Mouse (Mus musculus): ENCODE results near the gene Zfp174. TPM values are rescaled to one million over a fixed set of nuclear protein-coding genes. Genes with fewer than 3 reads are reported as not detected.
"Not testable (repeated sequence)": the region's sequence is repeated elsewhere in the genome, so short reads cannot be mapped to it uniquely, and the experiment has no call there.

Gene Zfp174
- polyA plus RNA-seq (2014; fragmentation: Nextera tagmentation; extraction: Ambion mirVana) = 1.2 and 1.3 TPM in 2 replicates

DNA sequence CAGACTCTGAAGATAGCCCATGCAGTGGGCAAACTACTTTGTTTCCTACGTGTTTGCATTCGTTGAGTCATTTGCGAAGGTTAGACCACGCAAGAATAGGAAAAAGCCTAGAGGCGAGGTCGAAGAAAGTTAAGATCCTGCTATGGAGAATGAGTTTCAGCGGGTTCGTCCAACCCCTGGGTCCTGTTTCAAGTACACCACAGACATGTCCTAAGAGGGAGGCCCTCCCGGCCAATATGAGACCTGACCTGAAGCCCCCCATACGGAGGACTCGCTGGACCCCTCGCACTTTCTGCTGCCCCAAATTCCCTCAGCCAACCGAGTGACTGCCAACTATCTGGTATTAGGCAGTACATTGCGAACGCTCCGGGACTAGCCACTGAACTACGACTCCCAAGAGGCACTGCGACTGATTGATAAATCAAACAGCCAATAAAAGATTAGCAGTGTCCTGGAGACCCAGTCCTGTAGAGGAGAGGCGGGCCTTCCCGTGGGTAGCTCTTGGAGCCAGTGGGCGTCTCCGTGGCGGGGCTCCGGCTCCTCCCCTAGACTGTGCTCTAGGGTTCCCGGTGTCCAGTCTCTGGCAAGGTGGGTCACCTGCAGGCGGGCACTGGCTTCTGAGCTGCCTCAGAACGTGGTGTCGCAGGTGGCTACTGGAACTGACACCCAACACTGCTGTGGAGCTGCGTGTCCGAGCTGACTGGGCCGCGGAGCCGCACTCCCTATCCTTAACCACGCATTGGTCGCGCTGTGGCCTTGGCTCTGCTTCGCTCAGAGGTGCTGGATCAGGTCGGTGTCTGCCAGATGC is at the start of gene Zfp174:
TSS of gene Zfp174 (plus strand) at position 558 of the 808 bp plus-strand sequence.
- H3K4me2 ChIP-seq (ENCODE audit: low read length) = peak within 1 kb of the TSS; percentile 69
- H3K36me3 ChIP-seq (ENCODE audit: control insufficient read depth, insufficient read depth, low read length) = no peaks in the 10 kb centered on the region
- WGBS = 3% methylated on average over 38 of the region's 38 CpGs
- H3K4me1 ChIP-seq (replicated peaks; ENCODE audit: control insufficient read depth, insufficient read depth, low read length) = peaks cover 5% of the 10 kb centered on the region; the same call in 1 of the 2 replicates
- peak; percentile 100 for ATAC-seq (replicated peaks; ENCODE audit: low FRiP score, low TSS enrichment, low read depth)
- H3K9me3 ChIP-seq (ENCODE audit: control insufficient read depth, low read length) = no peaks in the 10 kb centered on the region
- H3K27ac ChIP-seq (ENCODE audit: low read depth) = no peak within 1 kb of the TSS
- peak within 1 kb of the TSS; percentile 56 for H3K4me3 ChIP-seq (ENCODE audit: low read depth, low read length)
- peak; percentile 94 for DNase-seq (ENCODE audit: low spot score)
- H3K27me3 ChIP-seq (replicated peaks; ENCODE audit: control insufficient read depth, insufficient read depth, low read length) = no peaks in the 10 kb centered on the region
- H3K9ac ChIP-seq (ENCODE audit: low read length) = peak within 1 kb of the TSS; percentile 54

DNA sequence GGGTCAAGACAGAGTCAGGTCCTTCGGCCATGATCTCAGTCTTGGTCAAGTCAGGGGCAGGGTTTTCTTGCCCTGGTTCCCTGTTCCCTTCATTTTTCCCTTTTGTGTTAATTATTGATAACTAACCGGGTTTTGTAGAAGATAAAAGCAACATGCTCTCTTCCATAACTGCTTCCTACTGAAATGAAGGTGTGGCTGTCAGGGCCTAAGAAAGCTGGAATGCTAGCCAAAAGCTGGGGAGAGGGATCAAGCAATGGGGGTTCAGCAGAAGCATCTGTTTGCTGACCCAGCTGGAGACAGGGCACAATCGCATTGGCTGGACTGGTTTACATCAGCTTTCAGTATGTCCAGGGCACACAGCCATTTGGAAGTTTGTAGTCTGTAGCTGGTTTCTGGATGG is 38.9 kb upstream of the Zfp174 start:
- WGBS = 82% methylated on average over 3 of the region's 3 CpGs
- DNase-seq (ENCODE audit: low spot score) (no peak), ATAC-seq (replicated peaks; ENCODE audit: low FRiP score, low TSS enrichment, low read depth) (no peak)
- Histone ChIP-seq H3K9ac (ENCODE audit: low read length) (no peak overlapping the region), H3K36me3 (ENCODE audit: control insufficient read depth, insufficient read depth, low read length) (no peaks in the 10 kb centered on the region), H3K27me3 (replicated peaks; ENCODE audit: control insufficient read depth, insufficient read depth, low read length) (no peaks in the 10 kb centered on the region), H3K4me1 (replicated peaks; ENCODE audit: control insufficient read depth, insufficient read depth, low read length) (no peaks in the 10 kb centered on the region), H3K9me3 (ENCODE audit: control insufficient read depth, low read length) (no peaks in the 10 kb centered on the region), H3K4me2 (ENCODE audit: low read length) (no peak overlapping the region), H3K27ac (ENCODE audit: low read depth) (no peak overlapping the region), H3K4me3 (ENCODE audit: low read depth, low read length) (no peak overlapping the region)

DNA sequence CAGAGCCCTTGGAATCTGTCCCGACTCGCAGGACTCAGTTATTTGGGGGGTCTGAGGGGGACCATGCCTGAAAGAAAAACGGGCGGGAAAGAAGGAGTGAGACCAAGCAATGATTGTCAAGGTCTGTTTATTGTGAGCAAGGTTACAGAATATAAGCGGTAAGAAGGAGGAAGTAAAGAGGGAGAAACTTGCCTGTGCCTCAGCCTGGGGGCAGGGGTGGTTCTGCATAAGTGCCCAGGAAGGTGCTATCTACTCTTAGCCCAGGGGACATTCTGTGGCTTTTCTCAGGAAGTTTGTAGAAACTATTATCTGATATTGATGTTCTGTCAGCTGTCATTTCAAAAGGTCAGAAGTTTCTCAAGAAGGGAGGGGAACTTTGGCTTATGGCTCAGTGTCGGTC is 32.4 kb upstream of the Zfp174 start:
- not testable (repeated sequence) for H3K36me3 ChIP-seq (ENCODE audit: control insufficient read depth, insufficient read depth, low read length); H3K27ac ChIP-seq (ENCODE audit: low read depth); DNase-seq (ENCODE audit: low spot score); H3K27me3 ChIP-seq (replicated peaks; ENCODE audit: control insufficient read depth, insufficient read depth, low read length); ATAC-seq (replicated peaks; ENCODE audit: low FRiP score, low TSS enrichment, low read depth); H3K4me1 ChIP-seq (replicated peaks; ENCODE audit: control insufficient read depth, insufficient read depth, low read length); H3K4me3 ChIP-seq (ENCODE audit: low read depth, low read length); H3K4me2 ChIP-seq (ENCODE audit: low read length); H3K9ac ChIP-seq (ENCODE audit: low read length); H3K9me3 ChIP-seq (ENCODE audit: control insufficient read depth, low read length)
- WGBS = 74% methylated on average over 6 of the region's 6 CpGs

DNA sequence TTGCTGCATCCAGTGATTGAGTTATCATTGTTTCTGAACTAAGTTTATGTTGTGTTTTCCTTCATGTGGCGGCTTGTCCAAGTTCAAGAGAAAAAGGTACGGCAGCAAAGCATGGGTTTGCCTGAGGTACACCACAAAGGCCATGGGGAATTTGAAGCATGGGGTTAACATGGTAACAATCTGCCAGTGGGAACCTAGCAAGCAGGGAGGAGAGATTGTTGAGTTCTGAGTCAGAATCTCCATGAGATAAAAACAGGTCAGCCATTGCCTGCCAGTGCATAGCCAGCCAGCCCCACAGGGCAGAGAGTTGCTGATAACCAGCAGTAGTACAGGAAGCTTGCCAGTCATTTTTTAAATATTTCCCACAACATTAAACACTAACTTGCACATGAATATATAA is 26.9 kb upstream of the Zfp174 start:
- Histone ChIP-seq H3K4me1 (replicated peaks; ENCODE audit: control insufficient read depth, insufficient read depth, low read length) (no peaks in the 10 kb centered on the region), H3K9ac (ENCODE audit: low read length) (no peak overlapping the region), H3K9me3 (ENCODE audit: control insufficient read depth, low read length) (no peaks in the 10 kb centered on the region), H3K4me3 (ENCODE audit: low read depth, low read length) (no peak overlapping the region), H3K27me3 (replicated peaks; ENCODE audit: control insufficient read depth, insufficient read depth, low read length) (no peaks in the 10 kb centered on the region), H3K36me3 (ENCODE audit: control insufficient read depth, insufficient read depth, low read length) (no peaks in the 10 kb centered on the region), H3K27ac (ENCODE audit: low read depth) (no peak overlapping the region), H3K4me2 (ENCODE audit: low read length) (no peak overlapping the region)
- 89% methylated on average over 2 of the region's 2 CpGs for WGBS
- DNase-seq (ENCODE audit: low spot score) = no peak
- ATAC-seq (replicated peaks; ENCODE audit: low FRiP score, low TSS enrichment, low read depth) = no peak

DNA sequence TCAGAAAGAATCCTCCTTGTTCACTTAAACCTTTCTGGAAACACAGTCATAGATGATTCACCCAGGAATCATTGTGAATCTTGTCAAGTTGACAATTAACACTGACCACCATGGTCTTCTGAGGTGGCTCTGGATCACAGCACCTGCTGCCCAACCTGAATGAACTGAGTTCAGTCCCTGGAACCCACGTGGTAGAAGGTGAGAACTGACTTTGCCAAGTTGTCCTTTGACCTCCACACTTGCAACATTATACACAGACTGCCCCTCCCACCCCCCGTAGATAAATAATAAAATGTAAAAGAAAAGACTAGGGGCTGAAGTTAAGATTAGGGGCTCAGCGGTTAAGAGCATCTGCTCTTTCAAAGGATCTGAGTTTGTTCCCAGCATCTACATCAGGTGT is 19.0 kb upstream of the Zfp174 start:
- 49% methylated on average over 3 of the region's 3 CpGs for WGBS
- DNase-seq (ENCODE audit: low spot score) = no peak
- H3K9me3 ChIP-seq (ENCODE audit: control insufficient read depth, low read length) = no peaks in the 10 kb centered on the region
- no peaks in the 10 kb centered on the region for H3K36me3 ChIP-seq (ENCODE audit: control insufficient read depth, insufficient read depth, low read length)
- no peaks in the 10 kb centered on the region for H3K27me3 ChIP-seq (replicated peaks; ENCODE audit: control insufficient read depth, insufficient read depth, low read length)
- H3K27ac ChIP-seq (ENCODE audit: low read depth) = no peak overlapping the region
- no peak overlapping the region for H3K4me2 ChIP-seq (ENCODE audit: low read length)
- no peak for ATAC-seq (replicated peaks; ENCODE audit: low FRiP score, low TSS enrichment, low read depth)
- H3K9ac ChIP-seq (ENCODE audit: low read length) = no peak overlapping the region
- H3K4me1 ChIP-seq (replicated peaks; ENCODE audit: control insufficient read depth, insufficient read depth, low read length) = no peaks in the 10 kb centered on the region
- no peak overlapping the region for H3K4me3 ChIP-seq (ENCODE audit: low read depth, low read length)

DNA sequence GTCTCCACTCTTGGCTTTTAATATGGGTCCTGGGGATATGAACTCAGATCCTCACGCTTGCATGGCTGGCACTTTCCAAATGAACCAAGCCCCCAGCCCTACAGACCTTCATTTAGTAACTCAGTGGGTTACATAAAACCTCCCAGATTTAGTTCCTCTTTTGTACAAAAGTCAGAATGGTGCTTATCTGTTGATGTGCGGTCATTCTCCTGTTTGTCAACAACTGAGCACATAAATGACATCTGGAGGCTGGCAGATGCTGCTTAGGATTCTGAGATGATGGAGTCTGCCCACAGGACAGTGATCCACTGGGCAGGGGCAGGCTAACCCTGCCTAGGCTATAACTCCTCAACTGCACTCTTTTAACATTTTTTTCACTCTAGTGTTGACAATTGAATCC is 17.3 kb upstream of the Zfp174 start:
- H3K27me3 ChIP-seq (replicated peaks; ENCODE audit: control insufficient read depth, insufficient read depth, low read length) = no peaks in the 10 kb centered on the region
- no peak overlapping the region for H3K4me2 ChIP-seq (ENCODE audit: low read length)
- no peak overlapping the region for H3K27ac ChIP-seq (ENCODE audit: low read depth)
- ATAC-seq (replicated peaks; ENCODE audit: low FRiP score, low TSS enrichment, low read depth) = no peak
- H3K9ac ChIP-seq (ENCODE audit: low read length) = no peak overlapping the region
- H3K4me1 ChIP-seq (replicated peaks; ENCODE audit: control insufficient read depth, insufficient read depth, low read length) = no peaks in the 10 kb centered on the region
- DNase-seq (ENCODE audit: low spot score) = no peak
- no peak overlapping the region for H3K4me3 ChIP-seq (ENCODE audit: low read depth, low read length)
- no peaks in the 10 kb centered on the region for H3K9me3 ChIP-seq (ENCODE audit: control insufficient read depth, low read length)
- no peaks in the 10 kb centered on the region for H3K36me3 ChIP-seq (ENCODE audit: control insufficient read depth, insufficient read depth, low read length)
- WGBS = 79% methylated on average over 2 of the region's 2 CpGs

DNA sequence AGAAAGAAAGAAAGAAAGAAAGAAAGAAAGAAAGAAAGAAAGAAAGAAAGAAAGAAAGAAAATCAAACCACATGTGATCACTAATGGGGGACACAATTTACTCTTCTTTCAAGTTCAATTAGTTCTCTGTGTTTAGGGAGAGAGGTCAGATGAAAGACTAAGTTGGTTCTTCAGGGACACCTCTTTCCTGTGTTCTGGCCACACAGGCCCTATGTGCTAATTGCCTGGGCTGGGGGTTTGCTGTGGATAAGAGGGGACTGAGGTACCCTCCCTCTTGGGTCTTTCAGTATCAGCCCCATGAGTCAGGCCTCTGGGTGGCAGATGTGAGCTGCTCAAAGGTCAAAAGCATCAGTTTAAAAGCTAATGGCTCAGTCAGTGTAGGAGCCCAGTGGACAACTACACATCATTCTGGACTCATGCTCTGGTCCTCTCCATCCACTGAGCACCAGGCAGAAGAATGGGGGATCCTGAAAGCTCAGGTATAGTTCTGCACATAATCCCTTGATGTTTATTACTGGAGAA is 16.4 kb upstream of the Zfp174 start, which contains the start of gene Olfr15:
TSS of gene Olfr15 (plus strand) at position 291 of the 522 bp plus-strand sequence.
- DNase-seq (ENCODE audit: low spot score) = no peak
- Histone ChIP-seq H3K9ac (ENCODE audit: low read length) (no peak within 1 kb of the TSS), H3K27me3 (replicated peaks; ENCODE audit: control insufficient read depth, insufficient read depth, low read length) (no peaks in the 10 kb centered on the region), H3K4me2 (ENCODE audit: low read length) (no peak within 1 kb of the TSS), H3K4me1 (replicated peaks; ENCODE audit: control insufficient read depth, insufficient read depth, low read length) (no peaks in the 10 kb centered on the region), H3K36me3 (ENCODE audit: control insufficient read depth, insufficient read depth, low read length) (no peaks in the 10 kb centered on the region), H3K27ac (ENCODE audit: low read depth) (no peak within 1 kb of the TSS), H3K4me3 (ENCODE audit: low read depth, low read length) (no peak within 1 kb of the TSS), H3K9me3 (ENCODE audit: control insufficient read depth, low read length) (no peaks in the 10 kb centered on the region)
- ATAC-seq (replicated peaks; ENCODE audit: low FRiP score, low TSS enrichment, low read depth) = no peak

DNA sequence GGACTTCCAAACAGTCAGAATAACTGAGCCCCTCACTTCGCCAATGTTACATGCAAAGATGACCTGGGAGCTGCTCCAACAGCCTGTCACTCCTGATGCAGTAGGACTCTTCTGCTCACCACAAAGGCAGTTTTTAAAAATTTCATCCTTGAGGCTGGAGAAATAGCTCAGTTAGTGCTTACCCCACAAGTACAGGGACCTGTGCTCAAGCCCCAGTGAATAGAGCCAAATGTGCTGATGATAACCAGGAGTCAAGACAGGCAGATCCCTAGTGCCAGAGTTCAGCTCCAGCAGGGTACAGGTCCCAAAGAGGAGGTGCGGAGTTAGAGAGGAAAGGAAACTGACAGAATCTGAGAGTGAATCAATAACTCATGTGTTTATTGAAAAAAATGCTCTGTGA is 11.6 kb upstream of the Zfp174 start:
- no peak overlapping the region for H3K4me2 ChIP-seq (ENCODE audit: low read length)
- H3K9ac ChIP-seq (ENCODE audit: low read length) = no peak overlapping the region
- no peaks in the 10 kb centered on the region for H3K9me3 ChIP-seq (ENCODE audit: control insufficient read depth, low read length)
- WGBS = 71% methylated on average over 2 of the region's 2 CpGs
- no peak for ATAC-seq (replicated peaks; ENCODE audit: low FRiP score, low TSS enrichment, low read depth)
- no peak overlapping the region for H3K27ac ChIP-seq (ENCODE audit: low read depth)
- no peaks in the 10 kb centered on the region for H3K36me3 ChIP-seq (ENCODE audit: control insufficient read depth, insufficient read depth, low read length)
- no peak for DNase-seq (ENCODE audit: low spot score)
- no peaks in the 10 kb centered on the region for H3K4me1 ChIP-seq (replicated peaks; ENCODE audit: control insufficient read depth, insufficient read depth, low read length)
- no peak overlapping the region for H3K4me3 ChIP-seq (ENCODE audit: low read depth, low read length)
- H3K27me3 ChIP-seq (replicated peaks; ENCODE audit: control insufficient read depth, insufficient read depth, low read length) = no peaks in the 10 kb centered on the region

All from intestine, embryonic 14.5 days (tissue).